Mouse (Mus musculus) frontal cortex, adult 2 months (tissue): ENCODE results near the gene Ift22. TPM values are rescaled to one million over a fixed set of nuclear protein-coding genes. Genes with fewer than 3 reads are reported as not detected.

Experiments used
- DNase-seq, 2 experiments: peaks; one replicate each; pipeline ENCODE4 v3.0.0; 2022; ENCODE audit warnings: low spot score in 1 of 2; ENCODE audit errors: extremely low spot score in 1 of 2
- polyA plus RNA-seq: library from polyadenylated mRNA; depleted of rRNA; stranded (reverse); fragments of >200 nt; gene quantifications from 2 replicates; pipeline ENCODE4 v1.2.3, GENCODE M21; 2012; rRNA removed

Ift22 gene
- polyA plus RNA-seq: 77.4 and 82.5 TPM in 2 replicates

GRCm38 (mm10) chr5:136907991-136908857 is at the start of gene Ift22:
Gene Ift22, plus strand, starts transcription at chr5:136908150.
- DNase-seq: peak; percentile 91 to 98

DNA sequence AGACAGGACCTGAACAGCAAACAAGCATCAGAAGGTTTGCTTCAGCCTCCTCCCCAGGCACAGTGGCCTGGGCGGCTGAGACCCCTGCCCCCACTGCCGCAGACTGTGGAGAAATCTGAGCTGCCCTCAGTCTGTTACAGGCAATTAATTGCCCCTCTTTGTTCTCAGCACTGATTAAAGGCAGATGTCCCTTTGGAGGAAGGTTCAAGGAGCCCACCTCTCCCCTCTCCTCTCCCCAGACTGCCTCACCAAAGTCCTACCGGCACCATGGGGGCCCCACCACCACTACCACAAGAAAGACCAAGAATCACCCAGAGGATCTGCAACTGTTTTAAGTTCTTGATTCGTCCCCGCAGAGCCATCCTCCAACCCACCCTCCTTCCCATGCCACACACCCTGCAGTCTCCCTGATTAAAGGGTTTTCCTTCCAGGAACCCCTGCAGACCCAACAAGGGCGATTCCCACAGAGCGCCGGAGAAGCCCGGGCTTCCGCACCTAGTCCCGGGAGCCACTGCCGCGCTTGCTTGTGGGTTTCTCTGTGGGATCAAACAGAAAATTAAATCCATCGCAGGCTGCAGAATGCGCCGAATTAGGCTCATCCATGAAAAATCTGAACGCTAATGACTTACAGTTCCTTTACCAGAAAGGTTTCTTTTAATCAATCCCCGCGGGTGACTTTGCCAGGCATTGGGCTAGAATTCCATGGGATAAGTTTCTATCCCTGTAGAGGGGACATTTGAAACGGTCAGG is 46.6 kb upstream of the Ift22 start:
- no peak for DNase-seq

DNA sequence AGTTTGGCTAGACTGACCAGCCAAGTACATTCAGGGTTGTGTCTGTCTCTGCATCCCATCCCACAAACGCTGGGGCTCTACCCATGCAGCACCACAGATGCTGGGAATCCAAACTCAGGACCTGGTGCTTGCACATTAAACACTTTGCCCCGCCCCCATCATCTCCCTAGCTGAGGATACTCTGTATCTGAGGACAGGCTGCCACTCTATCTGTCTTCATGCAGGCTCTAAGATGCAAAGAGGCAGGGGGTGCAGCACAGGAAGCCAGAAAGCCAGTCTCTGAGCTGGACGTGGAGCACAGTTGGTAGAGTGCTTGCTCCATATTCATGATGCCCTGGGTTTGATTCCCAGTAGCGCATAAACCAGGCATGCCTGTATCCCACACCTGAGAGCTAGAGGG is 45.1 kb upstream of the Ift22 start:
- no peak for DNase-seq

GRCm38 (mm10) chr5:136863276-136863675 is 44.7 kb upstream of the Ift22 start:
- no peak for DNase-seq

- peak in 1 of 2 experiments; percentile 13 for DNase-seq
Measured at GRCm38 (mm10) chr5:136863961-136864674, 43.8 kb upstream of the Ift22 start.

DNA sequence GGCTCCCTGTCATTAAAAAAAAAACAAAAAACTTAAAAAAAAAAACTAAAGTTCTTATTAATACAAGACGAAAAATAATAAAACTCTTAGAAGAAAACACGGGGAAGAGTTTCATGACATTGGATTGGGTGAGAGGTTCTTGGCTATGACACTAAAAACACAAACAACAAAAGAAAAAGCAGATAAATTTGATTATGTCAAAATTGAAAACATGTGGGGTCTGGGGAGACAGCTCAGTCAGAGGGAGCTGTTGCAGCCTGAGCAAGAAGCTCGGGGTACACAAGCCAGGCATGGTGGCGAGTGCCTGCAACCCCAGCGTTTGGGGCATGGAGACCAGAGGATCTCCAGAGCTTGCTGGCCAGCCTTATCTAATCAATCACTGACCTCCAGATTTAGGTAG is 40.2 kb upstream of the Ift22 start:
- no peak for DNase-seq

DNA sequence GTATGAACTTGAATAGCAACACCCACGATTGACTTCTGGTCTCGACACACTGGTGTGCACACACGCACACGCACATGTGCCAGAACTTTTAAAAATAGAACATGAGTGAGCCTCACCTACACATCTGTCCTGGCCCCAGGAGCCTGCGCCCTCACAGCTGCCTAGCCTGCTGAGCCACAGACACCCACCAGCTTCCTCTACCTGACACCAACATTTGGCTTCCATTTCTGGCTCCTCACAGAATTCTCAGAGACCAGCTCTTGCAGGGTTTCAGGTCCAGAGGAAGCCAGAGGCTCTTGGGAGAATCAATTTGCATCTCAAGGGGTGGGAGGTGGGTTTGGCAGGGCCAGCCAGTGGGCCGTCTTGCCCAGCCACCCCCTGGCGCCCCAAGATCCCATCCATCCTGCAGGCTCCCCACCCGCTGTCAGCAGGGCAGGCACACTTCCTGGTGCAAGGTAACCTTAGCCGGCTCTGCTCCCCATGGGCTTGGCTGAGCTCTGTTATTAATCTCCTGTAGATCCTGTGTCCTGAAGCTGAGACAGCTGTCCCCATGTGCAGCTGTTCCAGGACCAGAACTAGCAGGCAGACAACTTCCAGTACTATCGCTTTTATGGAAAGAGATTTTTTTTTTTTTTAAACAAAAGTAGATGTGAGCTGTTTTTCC is 38.4 kb upstream of the Ift22 start:
- DNase-seq: no peak

DNA sequence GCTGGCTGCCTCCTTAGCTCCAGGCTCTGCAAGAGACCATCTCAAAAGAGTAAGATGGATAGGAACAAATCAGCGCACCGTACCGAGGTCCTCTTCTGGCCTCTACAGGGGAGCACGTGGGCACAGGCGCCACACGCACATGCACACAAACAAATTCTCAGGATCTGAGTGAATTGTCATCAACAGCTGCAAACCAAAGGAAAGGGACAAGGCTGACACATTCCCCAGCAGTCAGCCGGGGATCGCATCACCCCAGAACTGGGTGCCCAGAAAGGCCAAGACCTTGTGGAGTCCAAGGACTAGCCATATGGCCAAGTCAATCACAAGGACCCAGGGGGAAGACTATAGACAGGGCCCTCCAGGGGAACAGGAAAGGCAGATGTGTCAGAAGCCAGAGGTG is 35.5 kb upstream of the Ift22 start:
- DNase-seq: no peak

GRCm38 (mm10) chr5:136874271-136874670 is 33.7 kb upstream of the Ift22 start:
- no peak for DNase-seq

DNA sequence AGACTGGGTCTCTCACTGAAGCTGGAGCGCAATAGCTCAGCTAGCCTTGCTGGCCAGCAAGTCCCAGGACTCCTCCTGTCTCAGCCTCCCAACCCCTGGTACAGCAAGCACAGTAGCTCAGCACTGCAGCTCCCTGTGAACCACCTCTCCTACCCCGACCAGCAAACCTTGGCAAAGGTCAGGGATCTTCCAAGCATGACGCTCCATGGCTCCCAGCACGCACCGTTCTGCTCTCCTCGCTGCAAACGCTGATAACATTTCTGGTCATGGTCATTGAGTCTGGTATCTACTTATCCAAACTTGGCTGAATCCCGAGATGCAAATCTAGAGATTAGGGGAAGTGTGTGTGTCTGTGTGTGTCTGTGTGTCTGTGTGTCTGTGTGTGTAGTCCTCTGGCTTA is 27.8 kb upstream of the Ift22 start:
- no peak for DNase-seq

DNA sequence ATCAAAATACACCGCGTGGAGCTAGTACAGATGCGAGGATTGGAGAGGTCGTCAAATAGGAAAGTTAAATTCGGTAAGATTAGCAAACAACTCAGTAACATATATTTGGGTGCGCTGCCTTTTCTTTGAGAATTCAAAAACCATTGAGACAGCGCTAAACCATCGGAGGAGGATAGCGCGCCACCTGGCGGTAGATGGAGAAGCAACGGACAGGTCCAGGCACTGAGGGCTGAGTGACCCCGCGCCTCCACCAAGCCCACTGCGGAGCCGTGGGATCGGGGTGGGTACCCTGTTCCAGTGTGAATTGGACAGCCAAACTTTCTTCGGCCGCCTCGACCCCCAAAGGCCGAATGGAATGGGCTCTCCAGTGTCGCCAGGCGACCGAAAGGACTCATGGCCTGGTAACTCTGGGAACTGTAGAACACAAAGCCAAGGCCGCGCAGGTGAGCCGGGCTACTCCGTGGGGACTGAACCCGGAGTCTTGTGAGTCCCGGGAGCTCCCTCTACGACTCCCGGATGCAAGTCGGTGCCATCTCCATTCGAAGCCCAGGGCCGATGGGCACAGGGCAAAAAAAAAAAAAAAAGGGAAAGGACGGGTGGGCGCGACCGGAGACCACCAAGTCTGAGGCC is 26.5 kb upstream of the Ift22 start:
- peak in 1 of 2 experiments; percentile 89 for DNase-seq

DNA sequence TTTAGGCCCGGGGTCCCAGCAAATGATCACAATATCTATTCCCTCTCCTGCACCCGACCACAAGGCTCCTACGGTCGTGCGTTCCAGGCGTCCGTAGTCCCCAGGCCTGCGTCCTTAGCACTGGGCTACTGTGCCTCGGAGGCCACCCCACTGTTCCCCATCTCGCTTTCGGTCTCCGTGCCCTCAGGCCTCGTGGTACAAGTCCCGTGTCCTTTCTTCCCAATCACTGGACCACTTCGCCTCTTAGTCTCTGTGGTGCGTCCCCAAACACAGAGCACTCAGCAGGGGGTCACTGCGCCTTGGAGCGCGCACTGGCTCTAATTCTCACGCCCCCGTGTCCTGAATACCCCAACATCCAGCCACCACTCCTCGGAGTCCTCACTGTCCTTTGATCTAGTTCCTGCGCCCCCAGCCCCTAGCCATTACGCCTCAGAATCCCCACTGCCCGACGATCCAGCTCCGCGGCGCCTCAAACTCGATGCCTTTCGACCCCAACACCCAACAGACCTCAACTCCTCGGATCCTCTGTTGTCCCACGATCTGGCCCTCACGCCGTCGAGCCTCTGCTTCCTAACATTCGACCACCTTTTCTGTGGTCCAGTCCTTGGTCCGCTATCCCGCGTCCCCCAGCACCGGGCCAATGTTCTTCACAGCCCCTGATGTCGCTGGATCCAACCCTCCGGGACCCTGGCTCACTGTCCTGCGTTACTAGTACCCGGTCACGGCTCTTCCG is 25.7 kb upstream of the Ift22 start:
- no peak for DNase-seq

- peak in 1 of 2 experiments; percentile 31 for DNase-seq
Measured at GRCm38 (mm10) chr5:136882788-136883439, 25.0 kb upstream of the Ift22 start, which contains the start of gene Col26a1. Gene Col26a1, minus strand, starts transcription at chr5:136883209.

GRCm38 (mm10) chr5:136886957-136887356 is 21.0 kb upstream of the Ift22 start:
- DNase-seq: no peak

- DNase-seq: no peak
Measured at GRCm38 (mm10) chr5:136888539-136889355, 19.2 kb upstream of the Ift22 start.

DNA sequence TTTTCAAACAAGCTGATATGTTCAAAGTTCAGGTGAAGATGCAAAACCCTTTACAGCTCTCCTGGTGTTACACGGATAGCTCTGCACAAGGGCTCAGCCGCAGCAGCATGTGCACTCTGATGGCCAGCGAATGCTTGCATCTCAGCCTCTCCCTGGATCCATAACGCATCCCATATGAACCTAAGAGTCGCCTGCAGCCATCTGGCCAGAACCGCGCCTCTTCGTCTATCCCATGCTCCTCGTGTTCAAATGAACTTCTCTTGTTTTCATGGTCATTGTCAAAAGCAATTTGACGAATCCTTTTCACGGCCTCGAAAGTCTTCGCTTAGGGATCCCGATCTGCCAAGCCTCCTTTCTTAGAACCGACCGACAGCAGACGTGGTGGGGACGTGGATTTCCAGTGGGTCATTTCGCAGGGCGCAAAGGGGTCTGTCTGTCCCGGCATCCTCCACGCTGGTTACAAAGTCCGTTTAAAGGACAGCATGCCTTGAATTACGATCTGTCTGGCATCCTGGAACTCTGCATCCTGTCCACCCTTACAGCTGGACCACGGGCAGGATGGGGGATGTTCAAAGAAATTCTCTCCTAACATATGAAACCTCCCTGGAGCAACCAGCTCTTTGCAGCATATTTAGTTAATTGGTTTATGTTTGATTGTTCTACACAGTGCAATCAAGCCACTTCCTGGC is 13.0 kb upstream of the Ift22 start:
- no peak for DNase-seq

- DNase-seq: no peak
Measured at GRCm38 (mm10) chr5:136895529-136895963, 12.4 kb upstream of the Ift22 start.
